Mouse (Mus musculus) cerebellum, adult 11 months (tissue): ENCODE measurements around the gene Gm49340.
A peak's percentile ranks its signal among the peaks of the same experiment; 100 is the strongest.
"Not testable (repeated sequence)": the region's sequence is repeated elsewhere in the genome, so short reads cannot be mapped to it uniquely, and the experiment has no call there.

Experiments
- DNase-seq: peaks from one replicate; pipeline ENCODE4 v3.0.0; 2022

The Gm49340 gene

GRCm38 (mm10) chr11:73329442-73329841 is at the start of gene Gm49340, which contains the start of the genes Aspa and Spata22:
Gene Gm49340, plus strand, starts transcription at chr11:73329741.
Gene Aspa, minus strand, starts transcription at chr11:73329596.
Gene Spata22, plus strand, starts transcription at chr11:73329741.
- no peak for DNase-seq

DNA sequence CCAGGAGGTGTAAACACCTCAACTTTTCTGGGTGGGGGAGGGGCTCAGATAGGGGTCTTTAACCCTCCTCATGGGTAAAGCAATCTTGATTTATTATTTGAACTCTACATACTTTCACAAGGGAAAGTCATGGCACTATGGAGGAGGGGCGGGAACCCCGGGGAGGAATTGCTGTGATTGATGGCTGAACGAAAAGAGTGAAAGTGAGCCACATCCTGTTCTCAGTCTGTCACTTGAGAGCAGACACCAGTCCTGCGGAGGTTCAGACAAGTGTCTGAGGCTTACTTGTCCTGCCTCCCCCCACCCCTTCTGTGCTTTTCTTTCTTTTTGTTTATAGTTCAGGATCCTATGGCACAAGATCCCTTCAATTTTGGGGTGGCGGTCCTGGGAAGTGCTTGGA is 48.8 kb upstream of the Gm49340 start:
- no peak for DNase-seq

DNA sequence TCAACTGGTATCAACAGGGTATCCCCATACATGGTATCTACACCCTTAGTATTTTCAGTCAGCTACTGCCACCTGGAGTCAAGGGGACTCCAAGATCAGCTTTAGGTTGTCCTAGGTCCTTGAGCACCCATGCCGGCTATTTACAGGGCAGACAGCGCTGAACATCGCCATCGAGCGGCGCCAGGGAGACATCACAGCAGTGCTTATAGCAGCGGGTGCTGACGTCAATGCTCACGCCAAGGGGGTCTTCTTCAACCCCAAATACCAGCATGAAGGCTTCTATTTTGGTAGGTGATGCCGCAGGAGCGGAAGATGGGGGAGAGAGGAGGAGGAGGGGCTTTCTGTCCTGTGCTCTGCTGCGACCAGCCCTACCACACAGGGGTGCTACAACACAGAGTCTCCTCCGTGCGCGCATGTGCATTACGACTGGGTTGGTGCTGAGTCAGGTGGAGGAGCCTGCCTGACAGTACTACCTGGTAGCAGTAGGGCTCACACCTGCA is 48.0 kb upstream of the Gm49340 start:
- DNase-seq = peak; percentile 29

- no peak for DNase-seq
These were observed 46.2 kb upstream of the Gm49340 start for GRCm38 (mm10) chr11:73283369-73283768.

DNA sequence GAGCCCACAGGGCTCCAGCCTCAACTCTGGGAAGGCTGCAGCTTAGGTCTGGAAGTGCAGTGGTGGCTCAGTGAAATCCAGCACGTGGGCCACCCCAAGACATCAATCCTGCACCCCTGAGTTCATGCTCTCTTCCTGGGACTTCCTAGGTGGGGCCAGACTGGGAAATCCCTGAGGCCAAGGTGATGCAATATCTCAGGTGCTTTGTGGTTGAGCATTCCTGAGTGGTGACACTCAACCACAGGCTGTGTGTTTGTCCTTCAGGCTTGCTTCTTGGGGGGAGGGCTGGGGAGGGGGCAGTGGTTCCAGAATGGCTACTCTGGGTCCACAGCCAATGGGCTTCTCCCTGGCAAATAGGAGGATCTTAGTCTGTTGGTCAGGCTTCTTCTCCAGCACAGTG is 45.6 kb upstream of the Gm49340 start:
- no peak for DNase-seq

GRCm38 (mm10) chr11:73284351-73284750 is 45.2 kb upstream of the Gm49340 start:
- no peak for DNase-seq

DNA sequence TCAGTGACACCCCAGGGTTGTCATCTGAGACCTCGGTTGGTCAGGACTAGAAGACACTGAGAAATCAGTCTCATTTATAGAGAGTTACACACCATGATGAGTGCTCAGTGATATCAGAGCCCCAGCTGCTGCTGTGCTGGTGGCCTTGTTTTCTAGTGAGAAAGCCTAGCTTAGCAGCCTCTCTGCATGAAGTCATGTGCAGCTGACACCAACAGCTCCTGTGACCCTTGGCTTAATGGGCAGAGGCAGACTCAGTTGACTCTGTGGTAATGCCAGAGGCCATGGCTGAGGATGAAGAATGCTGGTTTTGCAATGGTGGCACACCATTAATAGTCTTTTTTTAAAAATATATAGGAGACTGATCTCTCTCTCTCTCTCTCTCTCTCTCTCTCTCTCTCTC is 39.9 kb upstream of the Gm49340 start:
- DNase-seq = no peak

- DNase-seq = no peak
These were observed 26.4 kb upstream of the Gm49340 start for GRCm38 (mm10) chr11:73303123-73303522.

GRCm38 (mm10) chr11:73315961-73316360 is 13.6 kb upstream of the Gm49340 start:
- DNase-seq = no peak

DNA sequence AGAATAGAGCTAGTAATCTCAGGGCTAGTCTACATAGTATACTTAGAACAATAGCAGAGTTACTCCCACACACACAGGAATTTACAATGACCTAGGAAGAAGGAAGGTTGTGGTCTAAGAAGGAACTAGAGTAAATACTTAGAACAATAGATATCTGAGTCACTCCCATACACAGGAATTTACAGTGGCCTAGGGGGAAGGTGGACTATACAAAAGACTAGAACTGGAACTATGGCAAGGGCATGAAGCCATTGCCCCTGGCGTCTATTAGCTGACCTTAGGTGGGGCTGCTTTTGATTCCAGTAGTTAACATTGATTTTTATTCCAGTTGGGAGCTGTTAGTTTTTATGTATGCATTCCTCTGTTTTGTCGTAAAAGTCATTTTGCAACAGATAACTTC is 11.0 kb upstream of the Gm49340 start:
- not testable (repeated sequence) for DNase-seq

- DNase-seq = not testable (repeated sequence)
These were observed 8.5 kb upstream of the Gm49340 start for GRCm38 (mm10) chr11:73321064-73321463.

GRCm38 (mm10) chr11:73323906-73324830 is 5.4 kb upstream of the Gm49340 start:
- DNase-seq = no peak

DNA sequence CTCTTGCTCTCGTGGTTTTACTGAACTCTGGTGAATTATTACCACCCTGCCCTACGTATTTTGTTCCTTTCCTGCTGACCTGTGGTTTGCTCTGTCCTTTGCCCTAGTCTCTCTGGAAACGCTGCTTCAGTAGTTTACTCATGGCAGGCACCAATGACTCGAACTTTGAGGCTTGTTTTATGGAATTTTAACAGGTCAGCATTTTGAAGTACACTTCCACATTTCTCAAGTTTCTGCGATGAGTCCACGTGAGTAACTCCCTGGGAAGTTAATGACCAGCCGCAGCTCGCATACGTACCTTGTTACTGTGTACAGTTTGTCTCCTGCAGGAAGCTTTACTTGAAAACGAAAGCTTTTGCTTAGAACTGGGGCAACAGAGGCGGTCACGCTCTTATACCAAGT is 3.1 kb upstream of the Gm49340 start:
- DNase-seq = no peak

DNA sequence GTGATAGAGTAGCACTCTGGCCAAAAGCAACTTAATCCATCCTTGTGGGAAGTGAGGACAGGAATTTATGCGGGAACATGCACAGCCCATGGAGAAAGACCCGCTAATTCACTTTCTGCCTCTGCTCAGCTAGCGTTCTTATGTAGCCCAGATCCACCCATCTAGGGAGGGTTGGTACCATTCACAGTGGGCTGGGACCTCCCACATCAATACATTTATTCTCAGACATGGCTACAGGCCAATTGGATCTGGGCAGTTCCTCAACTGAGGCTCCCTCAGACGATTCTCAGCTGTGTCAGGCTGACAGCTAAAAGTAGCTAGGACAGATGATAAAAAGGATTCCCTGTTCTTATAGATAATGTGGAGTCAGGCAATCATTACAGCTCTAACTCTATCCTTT is 2.2 kb upstream of the Gm49340 start:
- no peak for DNase-seq

DNA sequence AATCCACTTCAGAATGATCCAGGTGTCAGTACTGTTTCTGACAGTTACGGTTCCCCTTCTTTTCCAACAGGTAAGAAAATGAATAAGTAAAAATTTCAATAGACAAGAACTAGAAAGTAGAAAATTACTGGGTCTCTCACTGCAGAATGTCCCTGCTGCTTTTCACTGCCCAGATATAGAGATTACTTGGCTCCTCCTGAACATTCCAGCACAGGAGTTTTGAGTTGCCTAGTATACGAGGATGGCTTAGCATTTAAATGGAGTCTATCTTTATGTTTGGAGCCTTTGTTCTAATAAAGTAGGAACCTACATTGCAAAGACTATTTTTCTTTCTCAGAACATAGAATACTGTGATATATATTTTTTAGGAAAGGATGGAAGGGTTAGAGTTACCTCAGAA is 3.8 kb downstream of the Gm49340 start:
- no peak for DNase-seq

- DNase-seq = no peak
These were observed 7.4 kb downstream of the Gm49340 start for GRCm38 (mm10) chr11:73336919-73337318.

DNA sequence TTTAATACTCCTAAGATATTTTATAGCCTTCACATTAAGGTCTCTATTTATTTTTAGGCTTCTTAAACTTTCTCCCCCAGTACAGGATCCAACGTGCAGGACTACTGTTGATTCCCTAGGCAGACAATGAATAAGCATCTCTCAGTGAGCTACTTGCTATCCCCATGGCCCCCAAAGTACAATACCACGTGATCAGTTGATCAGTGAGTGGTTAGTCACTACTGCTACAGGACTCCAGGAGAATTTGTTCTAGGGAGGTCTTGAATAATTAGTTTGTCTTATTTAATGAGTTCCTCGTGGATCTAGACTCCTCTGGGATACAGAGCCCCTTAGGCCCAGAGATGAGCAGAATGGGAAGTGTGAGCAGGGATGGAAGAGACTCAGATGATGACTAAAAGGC is 20.9 kb downstream of the Gm49340 start, which contains the start of gene Olfr20:
Gene Olfr20, plus strand, starts transcription at position 301 of the 400 bp plus-strand sequence.
- no peak for DNase-seq

DNA sequence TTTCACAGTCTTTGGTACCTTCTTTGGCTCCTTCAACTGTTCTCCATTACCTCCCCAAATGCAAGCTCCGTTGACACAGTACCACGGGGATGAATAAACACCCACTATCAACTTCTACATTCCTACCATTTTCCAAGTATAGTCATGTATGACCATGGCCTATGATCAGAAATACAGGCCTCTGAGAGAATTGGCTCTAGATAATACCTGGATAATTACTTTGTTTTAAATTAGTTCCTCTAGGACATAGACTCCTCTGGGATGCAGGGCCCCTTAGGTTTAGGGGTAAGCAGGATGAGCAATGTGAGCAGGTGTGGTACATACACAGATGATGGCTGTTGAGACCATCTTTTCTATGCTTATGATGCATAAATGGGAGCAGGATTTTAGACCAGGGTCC is 41.4 kb downstream of the Gm49340 start, which contains the start of gene Olfr376:
Gene Olfr376, plus strand, starts transcription at position 301 of the 400 bp plus-strand sequence.
- no peak for DNase-seq

DNA sequence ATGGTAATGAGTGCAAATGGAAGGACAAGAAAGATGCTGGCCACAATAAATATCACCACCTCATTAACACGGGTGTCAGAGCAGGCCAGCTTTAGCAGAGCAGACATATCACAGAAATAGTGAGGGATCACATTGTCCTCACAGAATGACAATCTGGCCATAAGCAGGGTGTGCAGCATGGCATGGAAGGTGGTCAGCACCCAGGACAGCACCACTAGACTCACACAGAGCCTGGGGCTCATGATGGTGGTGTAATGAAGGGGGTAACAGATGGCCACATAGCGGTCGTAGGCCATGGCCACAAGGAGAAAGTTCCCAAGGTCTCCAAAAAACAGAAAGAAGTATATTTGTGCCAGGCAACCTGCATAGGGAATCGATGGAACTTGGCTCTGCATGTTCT is 65.8 kb downstream of the Gm49340 start:
- no peak for DNase-seq

DNA sequence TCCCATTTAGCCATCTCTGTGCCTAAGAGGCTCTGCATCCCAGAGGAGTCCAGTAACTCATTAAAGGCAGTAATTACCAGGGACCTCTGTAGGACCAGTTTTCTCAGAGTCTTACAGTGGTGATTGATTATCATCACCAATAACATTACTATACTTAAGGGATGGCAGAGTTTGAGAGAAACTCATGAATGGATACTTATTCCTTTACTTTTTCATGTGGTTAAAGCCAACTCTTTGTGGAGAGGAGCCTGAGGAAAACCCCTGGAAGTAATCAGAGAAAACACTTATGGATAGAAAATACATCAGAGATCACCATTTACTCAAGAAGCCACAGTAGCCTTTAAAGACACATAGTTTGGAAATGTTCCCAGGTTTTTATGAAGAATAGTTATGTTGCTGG is 70.0 kb downstream of the Gm49340 start, which contains the start of gene Olfr1:
Gene Olfr1, minus strand, starts transcription at position 101 of the 400 bp plus-strand sequence.
- DNase-seq = no peak
